Mouse (Mus musculus) mouse trophoblast stem cell (cell line): ENCODE results near the gene Rnf182.

Experiments used
- in situ Hi-C, 2 experiments: fragments of 300-500 bp; cut with MseI, MboI; formaldehyde crosslinking; loops; 2 replicates in 1 of 2; 3 replicates in 1 of 2; pipeline ENCODE4 v1.15.1; 2025

Rnf182 gene

GRCm38 (mm10) chr13:43615577-43616254, at the start of gene Rnf182:
TSS of gene Rnf182 (plus strand) at chr13:43615710.
- in situ Hi-C loops: no loop called here

- in situ Hi-C loops: no loop called here
Measured at GRCm38 (mm10) chr13:43566184-43566583, 49.3 kb upstream of the Rnf182 start.

- in situ Hi-C loops: no loop called here
Measured at GRCm38 (mm10) chr13:43567141-43567891, 48.2 kb upstream of the Rnf182 start.

GRCm38 (mm10) chr13:43573979-43574378, 41.5 kb upstream of the Rnf182 start:
- in situ Hi-C loops: no loop called here

- in situ Hi-C loops: no loop called here
Measured at GRCm38 (mm10) chr13:43575431-43575830, 40.1 kb upstream of the Rnf182 start.

- in situ Hi-C loops: no loop called here
Measured at GRCm38 (mm10) chr13:43577254-43577653, 38.3 kb upstream of the Rnf182 start.

- in situ Hi-C loops: no loop called here
Measured at GRCm38 (mm10) chr13:43577766-43578165, 37.7 kb upstream of the Rnf182 start.

- in situ Hi-C loops: no loop called here
Measured at GRCm38 (mm10) chr13:43579740-43580139, 35.8 kb upstream of the Rnf182 start.

- in situ Hi-C loops: no loop called here
Measured at GRCm38 (mm10) chr13:43580661-43581060, 34.8 kb upstream of the Rnf182 start.

GRCm38 (mm10) chr13:43582961-43583360, 32.5 kb upstream of the Rnf182 start:
- in situ Hi-C loops: no loop called here

- in situ Hi-C loops: no loop called here
Measured at GRCm38 (mm10) chr13:43583504-43583903, 32.0 kb upstream of the Rnf182 start.

- in situ Hi-C loops: no loop called here
Measured at GRCm38 (mm10) chr13:43585335-43585734, 30.2 kb upstream of the Rnf182 start.

GRCm38 (mm10) chr13:43586966-43587365, 28.5 kb upstream of the Rnf182 start:
- in situ Hi-C loops: no loop called here

- in situ Hi-C loops: no loop called here
Measured at GRCm38 (mm10) chr13:43587844-43588840, 27.4 kb upstream of the Rnf182 start.

GRCm38 (mm10) chr13:43591828-43592680, 23.5 kb upstream of the Rnf182 start:
- in situ Hi-C loops: no loop called here

GRCm38 (mm10) chr13:43592681-43593068, 22.8 kb upstream of the Rnf182 start:
- in situ Hi-C loops: no loop called here

GRCm38 (mm10) chr13:43595896-43596295, 19.6 kb upstream of the Rnf182 start:
- in situ Hi-C loops: loop anchor here (5.0 kb wide), 2 partner anchors 126 to 131 kb away; no protein-coding TSS in a partner anchor

GRCm38 (mm10) chr13:43600967-43601366, 14.5 kb upstream of the Rnf182 start:
- in situ Hi-C loops: no loop called here

- in situ Hi-C loops: no loop called here
Measured at GRCm38 (mm10) chr13:43602440-43602839, 13.1 kb upstream of the Rnf182 start.

GRCm38 (mm10) chr13:43603042-43603441, 12.5 kb upstream of the Rnf182 start:
- in situ Hi-C loops: no loop called here

GRCm38 (mm10) chr13:43608854-43609253, 6.7 kb upstream of the Rnf182 start:
- in situ Hi-C loops: no loop called here
